Mouse (Mus musculus): ENCODE data around the gene Lipi.

Gene Lipi

DNA sequence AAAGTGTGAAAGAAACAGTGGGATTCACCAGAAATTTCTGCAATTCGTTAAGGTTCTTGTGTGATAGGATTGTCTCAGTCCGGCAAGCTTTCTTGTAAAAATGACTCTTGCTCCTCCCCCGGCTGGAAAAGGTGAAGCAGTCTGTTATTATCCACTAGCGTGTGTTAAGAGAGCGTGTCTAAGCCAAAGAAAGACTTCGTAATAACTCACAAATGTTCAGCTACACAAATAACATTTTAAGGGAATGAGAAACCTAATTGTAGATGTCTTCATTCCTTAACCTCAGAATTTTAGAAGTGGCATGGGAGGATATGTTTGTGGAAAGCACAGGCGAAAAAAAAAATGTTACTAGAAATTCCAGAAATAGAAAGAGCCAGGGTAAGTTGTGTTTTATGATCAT lies at the start of gene Lipi:
Gene Lipi, minus strand, starts transcription at position 101 of the 400 bp plus-strand sequence.
- no peak for DNase-seq (ENCODE audit: low read depth)

DNA sequence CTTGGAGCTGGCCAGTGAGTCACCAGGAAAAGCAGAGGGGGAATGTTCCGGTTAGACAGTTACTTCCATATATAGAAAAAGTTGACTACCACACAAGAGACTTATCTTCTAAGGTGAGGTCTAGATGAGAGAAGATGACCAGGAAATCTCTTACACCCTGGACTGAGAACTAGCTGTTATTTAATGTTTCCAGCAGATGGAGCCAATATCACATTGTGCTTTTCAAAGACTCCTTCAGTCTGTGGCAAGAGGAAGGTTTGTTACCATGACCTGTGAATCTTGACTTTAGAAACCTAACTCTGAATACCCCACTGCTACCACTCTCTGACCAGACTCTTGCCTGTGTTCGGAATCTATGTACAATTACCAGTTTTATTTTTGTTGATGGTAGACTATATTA lies 42.0 kb upstream of the Lipi start:
- no peak for DNase-seq (ENCODE audit: low read depth)

DNA sequence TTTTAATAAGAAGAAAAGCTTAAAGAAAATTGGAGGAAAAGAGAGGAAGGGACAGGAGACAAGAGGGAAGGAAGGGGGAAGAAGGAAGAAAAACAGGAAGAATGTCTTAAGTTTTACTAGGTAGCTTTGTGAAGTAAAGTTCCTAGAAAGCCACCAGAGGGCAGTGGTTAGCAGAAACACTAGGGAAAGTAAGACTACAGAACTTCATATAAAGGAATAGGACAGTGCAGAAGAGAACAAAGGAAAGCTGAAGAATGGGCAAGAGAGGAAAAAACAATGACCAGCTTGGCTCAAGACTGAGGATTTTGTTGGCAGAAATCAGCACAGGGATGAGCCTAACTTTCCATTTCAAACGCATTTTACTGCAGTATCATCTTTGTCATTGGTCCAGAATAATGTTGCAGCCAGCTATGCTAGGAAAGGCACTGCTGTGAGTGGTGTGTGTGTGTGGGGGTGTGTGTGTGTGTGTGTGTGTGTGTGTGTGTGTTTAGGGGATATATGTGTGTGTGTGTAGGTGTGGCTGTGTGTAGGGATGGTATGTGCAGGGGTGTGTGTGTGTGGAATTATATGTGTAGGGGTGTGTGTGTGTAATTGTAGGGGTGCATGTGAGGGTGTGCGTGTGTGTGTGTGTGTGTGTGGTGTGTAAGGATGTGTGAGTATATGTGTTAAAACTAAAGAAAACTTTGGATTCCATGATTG lies 31.9 kb upstream of the Lipi start:
- no peak for DNase-seq (ENCODE audit: low read depth)

DNA sequence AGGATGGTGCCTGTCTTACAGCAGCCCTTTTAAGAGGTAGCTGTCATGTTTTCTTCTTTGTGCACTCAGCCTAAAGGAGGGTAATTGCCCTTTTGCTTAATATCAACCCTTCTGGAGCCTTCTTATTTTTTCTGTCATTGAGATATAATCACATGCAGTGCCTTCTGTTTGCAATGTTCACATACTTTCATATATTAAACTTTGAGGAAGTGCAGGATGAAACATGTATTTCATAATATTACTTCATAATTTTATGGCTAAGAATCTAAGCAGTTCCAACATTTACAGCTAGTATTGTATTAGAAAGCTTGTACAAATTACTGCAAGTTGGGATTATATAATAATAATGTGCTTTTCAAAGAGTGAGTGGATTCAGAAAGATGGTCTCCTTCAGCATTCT lies 26.7 kb upstream of the Lipi start:
- no peak for DNase-seq (ENCODE audit: low read depth)

DNA sequence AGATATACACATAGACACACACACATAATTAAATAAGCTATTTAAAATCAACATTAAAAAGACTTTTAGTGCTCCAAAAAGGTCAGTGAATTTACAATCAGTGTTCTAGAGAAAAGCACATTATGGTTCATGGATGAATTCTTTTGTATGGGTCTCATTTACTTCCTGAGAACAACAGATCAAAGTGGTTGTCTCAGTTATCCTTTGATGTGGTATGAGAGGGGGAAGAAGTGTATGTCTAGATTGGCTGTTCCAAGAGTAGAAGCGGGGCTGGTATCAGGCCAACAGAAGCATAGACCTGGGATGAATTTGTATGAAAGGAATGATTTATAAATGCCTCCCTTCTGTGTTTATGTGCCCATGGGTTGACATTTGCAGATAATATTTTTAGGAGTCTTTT lies 20.6 kb upstream of the Lipi start:
- DNase-seq (ENCODE audit: low read depth) = no peak

DNA sequence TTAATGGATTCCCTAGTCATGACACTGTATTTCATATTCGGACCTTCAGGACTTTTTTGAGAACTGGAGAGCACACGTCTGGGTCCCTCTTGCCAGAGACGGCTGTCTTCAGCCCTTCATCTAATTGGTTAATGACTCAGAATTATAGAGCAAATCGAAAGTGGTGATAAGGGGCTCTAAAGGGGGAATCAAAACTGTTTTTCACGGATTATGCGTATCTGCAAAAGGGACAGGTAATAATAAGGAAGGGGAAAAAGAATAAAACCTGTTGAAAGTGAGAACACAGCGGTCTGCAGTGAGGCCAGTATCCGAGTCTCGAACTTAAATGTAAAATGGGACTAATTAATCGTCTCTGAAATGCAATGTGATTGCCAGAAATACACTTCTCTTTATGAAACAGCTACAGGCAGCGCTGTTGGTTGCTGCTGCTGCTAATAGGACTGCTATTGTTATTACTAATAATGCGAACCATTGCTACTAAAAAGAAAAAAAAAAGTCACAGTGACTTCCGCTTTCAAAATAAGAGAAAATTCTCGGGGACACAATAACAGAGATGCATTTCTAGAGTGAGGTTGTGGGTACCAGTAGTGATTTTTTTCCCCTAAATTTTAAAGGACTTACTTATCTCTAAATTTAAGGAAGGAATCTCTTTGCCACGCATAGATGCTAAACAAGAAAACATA lies 7.8 kb upstream of the Lipi start:
- no peak for DNase-seq (ENCODE audit: low read depth)

DNA sequence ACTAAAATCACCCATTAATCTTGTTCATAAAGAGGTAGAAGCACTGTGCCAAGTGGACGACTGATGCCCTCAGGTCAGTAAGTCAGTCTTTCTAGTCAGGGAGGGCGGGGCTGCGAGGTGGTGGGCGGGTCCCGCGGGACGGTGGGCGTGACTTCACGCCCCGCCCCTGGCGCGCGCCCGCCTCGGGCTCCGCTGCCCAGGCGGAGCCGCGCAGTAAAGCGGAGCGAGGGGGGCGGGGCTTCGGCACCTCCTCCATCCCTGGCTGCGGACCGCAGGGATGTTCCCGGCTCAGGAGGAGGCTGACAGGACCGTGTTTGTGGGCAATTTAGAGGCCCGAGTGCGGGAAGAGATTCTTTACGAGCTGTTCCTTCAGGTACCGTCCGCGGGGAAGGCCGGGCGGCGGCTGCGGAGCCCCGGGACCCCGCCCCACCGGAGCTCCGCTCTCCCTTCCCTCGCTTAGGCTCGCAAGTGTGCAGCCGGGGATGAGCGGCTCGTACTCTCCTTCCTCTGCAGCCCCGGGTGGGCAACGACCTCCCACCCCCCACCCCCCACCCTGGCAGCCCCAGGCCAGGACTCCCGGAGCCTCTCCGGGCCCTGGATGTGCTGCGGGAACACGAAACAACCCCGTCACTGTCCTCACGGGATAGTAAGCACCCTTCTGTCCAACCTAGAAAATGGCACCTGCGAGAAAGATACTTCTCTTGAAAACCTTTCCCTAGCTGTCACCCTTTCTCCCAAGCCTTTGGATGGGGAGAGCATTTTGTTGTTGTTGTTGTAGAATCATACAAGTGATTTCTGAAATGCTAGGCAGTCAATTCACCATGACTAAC lies 7.0 kb upstream of the Lipi start, which contains the start of gene Rbm11:
Gene Rbm11, plus strand, starts transcription at position 174 of the 830 bp plus-strand sequence.
- DNase-seq (ENCODE audit: low read depth) = peak; percentile 53

DNA sequence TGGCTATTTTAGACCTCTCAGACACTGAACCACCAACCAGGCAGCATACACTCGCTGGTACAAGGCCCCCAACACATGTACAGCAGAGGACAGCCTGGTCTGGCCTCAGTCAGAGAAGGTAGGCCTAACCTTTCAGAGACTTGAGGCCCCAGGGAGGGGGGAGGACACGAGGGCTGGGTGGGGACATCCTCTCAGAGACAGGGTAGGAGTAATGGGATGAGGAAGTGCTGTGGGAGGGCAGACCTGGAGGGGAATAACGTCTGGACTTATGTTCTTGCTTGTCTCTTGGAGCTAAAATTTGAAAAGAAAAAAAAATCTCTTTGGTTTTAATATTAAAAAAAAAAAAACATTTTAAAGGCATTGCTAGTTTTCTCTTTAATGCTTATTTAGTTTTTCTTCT lies 605 bp upstream of the Lipi start:
- no peak for DNase-seq (ENCODE audit: low read depth)

DNA sequence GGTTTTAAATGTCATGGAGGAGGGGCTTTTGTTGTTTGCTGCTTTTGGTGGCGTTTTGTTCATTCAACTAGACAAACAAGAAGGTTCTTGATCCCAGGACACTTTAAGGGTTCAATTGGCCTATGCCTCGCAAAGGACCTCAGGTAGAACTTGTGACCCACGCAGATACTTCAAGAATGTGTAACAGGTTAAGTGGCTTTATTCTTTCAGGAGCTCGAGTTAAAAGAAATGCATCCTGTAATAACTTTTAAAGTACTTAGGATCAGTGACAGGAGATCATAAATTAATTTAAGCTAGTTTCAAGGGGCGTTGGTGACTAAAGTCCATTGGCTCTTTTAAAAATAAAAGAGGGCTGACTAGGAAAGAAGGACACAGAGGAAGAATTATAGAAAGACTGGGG lies 3.6 kb downstream of the Lipi start:
- no peak for DNase-seq (ENCODE audit: low read depth)

DNA sequence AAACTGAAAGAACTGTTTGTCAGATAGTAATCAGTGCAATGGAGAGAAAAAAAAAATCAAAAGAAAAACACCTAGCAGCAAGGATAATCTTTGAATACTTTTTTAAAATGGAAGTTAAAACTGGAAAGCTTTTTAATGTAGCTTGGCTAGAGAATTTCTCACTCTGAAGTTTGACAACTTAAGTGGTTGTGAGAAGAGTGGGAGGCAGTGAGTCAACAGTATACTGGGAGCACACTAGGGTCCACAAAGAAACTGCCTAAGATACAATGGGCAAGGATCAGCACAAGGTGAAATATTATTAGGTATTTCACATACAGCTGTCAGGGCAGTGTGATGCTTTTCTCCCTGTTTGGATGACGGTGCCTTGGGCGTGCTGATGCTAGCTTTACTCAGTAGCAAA lies 23.0 kb downstream of the Lipi start:
- DNase-seq (ENCODE audit: low read depth) = no peak

DNA sequence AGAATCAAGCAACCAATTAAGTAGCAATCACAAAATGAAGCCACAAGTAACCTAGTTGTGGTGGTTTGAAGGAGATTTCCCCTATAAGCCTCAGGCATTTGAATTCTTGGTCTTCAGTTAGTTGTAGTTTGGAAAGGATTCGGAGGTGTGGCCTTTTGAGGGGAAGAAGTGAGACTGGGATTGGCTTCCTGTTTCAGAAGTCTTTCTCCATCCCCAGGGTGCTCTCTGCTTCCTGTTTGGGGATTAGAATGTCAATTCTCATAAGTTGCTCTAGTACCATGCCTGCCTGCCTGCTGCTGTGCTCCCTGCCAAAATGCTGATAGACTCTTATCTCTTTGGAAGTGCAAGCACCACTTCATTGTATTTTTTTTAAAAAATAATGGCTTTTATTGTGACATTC lies 40.6 kb downstream of the Lipi start:
- DNase-seq (ENCODE audit: low read depth) = no peak

DNA sequence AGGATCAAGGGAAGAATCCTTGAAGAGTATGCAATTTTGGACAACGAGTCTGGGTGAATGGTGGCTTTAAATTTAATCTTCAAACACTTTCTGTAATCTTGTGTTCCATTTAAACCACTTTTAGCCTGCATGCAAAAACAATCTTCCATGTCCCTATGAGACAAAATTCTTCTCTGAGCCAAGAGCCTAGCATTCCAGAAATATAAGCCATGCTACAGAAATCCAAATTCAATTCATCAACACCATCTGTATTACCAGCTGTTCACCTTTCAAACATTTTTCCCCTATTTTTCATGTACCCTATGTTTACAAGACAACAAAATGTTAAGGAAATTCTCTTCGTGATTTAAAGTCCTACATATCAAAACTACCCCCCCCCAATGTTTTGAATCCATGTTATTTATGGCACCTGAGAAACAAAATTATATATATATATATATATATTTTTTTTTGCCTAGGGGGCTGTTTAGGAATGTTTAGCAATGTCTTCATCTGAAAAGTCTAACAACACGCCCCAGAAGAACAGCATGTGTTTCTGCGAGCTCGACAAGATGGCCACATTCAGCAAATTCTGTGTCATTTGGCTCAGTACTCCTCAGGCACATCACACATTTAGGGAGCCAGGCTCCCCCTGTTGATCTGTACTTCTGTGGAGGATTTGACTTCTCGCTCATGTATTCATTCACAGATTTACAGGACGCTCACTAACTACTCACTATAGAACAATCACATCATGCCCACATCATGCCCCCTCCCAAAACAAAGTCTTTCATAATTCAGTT lies 47.9 kb downstream of the Lipi start:
- DNase-seq (ENCODE audit: low read depth) = no peak

DNA sequence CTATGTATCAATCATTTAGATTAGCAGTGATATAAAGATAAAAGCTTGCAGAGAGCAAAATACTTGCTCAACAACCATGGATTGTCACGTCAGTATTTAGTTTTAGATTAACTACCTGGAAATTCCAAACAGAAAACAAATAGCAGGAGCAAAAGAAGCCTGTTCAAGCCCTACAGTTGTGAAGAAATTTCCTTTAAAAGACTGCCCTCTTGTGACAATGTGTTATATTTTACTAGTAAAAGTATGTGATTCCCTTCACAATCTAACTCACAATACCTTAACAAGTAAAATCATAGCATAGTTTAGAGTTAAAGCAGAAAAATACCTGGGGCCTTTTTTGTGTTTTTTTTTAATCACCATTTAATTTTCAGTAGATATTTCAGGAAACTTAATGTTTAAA lies 54.2 kb downstream of the Lipi start:
- no peak for DNase-seq (ENCODE audit: low read depth)

DNA sequence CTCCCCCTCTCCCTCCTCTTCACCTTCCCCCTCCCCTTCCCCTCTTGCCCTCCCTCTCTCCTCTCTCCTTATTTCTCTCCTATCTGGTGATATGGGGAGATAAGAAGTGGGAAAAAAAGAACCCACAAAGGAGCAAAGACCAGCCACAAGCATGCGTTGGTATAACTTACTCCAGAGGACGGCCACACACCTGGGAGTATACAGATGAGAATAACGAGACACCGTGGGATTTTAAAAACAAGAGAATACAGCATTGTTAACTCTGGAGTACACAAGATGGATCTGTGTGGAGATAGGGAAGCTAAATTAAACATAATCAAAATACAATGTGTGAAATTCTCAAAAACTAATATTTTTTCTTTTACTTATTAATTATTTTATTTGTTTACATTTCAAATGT lies 89.3 kb downstream of the Lipi start:
- DNase-seq (ENCODE audit: low read depth) = no peak
